Mouse (Mus musculus) left cerebral cortex, adult 9 months (tissue): ENCODE measurements at regions not wholly inside any gene's neighbourhood (a gene's known extent, or its start where the extent isn't known, plus 50 kb on each side); places are given as distances from the start of the nearest gene placed in this dataset.

ENCODE experiments used
- DNase-seq, 2 experiments: peaks; one replicate each; pipeline ENCODE4 v3.0.0; 2022; ENCODE audit warnings: low spot score in 2 of 2

GRCm38 (mm10) chr17:77819698-77820097, 380.4 kb upstream of the Crim1 start:
- no peak for DNase-seq

GRCm38 (mm10) chr17:77843949-77844348, 356.1 kb upstream of the Crim1 start:
- DNase-seq = no peak

DNA sequence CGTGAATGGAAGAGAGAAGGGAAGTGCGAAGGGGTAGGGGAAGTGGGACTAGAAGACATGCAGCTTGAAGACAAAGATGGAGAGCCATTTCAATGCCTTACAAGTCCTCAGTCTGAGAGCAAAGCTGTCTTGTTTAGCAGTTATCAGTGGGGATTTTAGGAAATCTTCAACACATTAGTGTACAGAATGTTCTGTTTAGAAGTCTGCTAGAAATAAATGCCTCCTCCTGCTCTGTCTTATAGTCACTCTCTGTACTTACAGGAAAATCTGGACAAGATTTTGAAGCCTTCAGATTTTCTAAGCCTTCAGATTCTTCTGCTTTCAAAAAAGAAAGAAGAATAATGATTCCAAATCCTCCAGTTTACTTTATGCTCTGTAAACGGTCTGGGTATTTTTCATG, 325.6 kb upstream of the Crim1 start:
- no peak for DNase-seq

- DNase-seq = no peak
Measured at GRCm38 (mm10) chr17:77877016-77877415, 323.0 kb upstream of the Crim1 start.

- no peak for DNase-seq
Measured at GRCm38 (mm10) chr17:77885150-77885549, 314.9 kb upstream of the Crim1 start.

DNA sequence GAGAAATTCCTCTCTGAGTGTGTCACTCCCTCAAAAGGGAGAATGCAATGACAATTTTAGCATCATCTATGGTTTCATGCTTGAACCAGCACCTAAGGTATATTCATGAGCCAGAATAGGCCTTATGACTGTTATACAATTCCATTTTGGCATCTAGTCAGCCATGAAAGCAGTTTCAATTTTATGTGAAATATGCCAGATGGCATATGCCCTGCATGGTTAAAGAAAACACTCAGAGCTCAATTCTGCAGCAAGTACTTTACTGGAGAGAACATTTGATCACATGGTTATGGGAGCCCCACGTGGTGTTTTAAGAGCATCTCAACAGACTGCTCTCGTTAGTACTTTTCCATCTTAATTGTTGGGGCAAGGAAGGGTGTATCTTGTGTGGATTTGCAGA, 310.9 kb upstream of the Crim1 start:
- peak; percentile 57 to 59 for DNase-seq

GRCm38 (mm10) chr17:77904412-77904811, 295.6 kb upstream of the Crim1 start:
- no peak for DNase-seq

DNA sequence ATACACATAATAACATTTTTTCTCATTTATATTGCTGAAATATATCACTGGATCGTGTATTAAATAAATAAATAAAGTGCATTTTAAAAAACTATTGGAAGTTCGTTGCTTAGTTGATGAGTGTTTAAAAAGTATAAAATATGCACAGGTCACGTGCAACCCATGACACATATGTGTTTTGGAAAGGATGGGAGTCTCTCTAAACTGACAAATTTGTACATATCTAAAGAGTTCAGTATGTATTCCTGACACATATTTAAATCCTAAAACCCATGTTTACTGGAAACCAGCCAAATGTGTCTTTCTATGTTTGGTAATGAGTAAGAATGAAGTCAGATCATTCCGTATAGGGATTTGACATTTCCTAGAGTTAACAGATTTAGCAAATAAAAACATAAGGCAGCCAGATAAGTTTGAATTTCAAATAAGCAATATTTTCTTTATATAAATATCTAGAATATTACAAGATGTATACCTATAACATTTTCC, 286.0 kb upstream of the Crim1 start:
- DNase-seq = no peak

DNA sequence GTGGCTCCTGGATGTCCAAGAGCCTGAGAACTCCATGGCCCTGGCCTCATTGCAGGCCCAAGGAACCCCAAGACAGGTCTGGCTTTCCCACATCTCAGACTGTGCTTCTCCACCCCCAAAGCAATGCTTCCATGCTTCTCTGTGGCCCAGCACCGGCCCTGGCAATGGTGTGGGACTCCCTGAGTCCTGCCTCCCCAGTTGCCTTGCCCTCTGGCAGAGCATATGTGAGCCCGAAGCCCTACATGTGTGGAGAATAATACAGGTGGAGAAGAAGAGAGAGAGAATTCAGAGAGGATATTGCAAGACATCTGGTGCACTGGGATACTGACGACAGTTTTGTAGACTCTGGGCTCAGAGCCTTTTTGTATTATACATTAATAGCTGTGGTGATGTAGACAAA, 269.8 kb upstream of the Crim1 start:
- DNase-seq = no peak

DNA sequence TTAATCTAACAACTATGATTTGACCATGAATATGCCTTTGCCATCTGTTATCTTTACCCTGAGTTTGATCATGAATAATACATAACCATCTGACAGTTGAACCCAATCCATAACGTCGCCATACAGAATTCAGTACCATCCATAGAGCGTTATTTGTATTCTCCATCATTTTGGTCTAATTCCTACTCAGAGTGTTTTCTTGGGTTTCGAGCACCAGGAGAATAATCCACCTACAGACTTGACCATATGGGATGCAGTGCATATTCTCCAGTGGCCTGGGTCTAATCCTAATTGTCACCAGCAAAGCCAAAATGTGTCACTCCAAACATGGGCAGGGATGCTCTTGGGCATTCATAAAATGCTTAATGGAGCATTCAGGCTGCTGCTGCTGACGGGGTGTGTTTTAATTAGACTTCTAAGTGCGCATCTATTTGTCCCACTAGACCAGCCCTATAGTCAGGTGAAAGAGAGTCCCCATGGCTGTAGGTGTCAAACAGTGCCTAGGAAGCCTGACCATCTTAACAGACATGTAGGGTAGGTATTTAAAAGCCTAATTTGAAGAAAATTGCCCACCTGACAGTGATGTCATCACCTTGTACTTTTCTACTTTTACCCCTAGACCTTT, 269.0 kb upstream of the Crim1 start:
- no peak for DNase-seq

DNA sequence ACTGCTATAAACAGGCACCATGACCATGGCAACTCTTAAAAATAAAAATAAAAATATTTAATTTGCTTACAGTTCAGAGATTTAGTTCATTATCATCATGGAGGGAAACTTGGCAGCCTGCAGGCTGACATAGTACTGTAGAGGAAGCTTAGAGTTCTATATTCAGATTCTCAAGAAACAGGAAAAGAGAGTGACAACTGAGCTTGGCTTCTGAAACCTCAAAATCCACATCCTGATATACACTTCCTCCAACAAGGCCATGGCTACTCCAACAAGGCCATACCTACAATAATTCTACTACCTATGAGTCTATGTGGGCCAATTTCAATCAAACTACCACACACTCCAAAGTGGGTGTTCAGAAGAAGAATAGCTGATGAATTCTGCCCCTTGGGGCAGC, 266.9 kb upstream of the Crim1 start:
- no peak for DNase-seq

GRCm38 (mm10) chr17:77958048-77958447, 242.0 kb upstream of the Crim1 start:
- DNase-seq = no peak

- DNase-seq = no peak
Measured at GRCm38 (mm10) chr17:77961296-77961695, 238.8 kb upstream of the Crim1 start.

GRCm38 (mm10) chr17:77963358-77963757, 236.7 kb upstream of the Crim1 start:
- DNase-seq = no peak

- no peak for DNase-seq
Measured at GRCm38 (mm10) chr17:77968510-77968909, 231.5 kb upstream of the Crim1 start.

DNA sequence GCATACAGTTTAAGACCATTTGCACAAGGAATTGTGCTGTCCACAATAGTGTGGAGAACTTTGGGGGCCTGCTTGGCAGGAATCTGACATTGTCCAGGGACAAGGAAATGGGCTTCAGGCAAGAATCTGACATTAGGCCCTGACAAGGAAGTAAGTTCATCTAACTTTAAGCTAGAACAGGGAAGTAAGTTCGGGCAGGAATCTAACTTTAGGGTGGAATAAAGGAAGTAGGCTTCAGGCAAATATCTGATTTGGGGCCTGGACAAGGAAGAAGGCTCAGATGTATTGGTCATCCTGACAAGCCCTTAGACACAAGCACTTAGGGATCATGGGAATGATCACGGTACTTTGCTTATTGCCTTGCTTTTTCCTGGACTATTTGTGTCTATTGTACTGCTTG, 230.9 kb upstream of the Crim1 start:
- DNase-seq = no peak
